Mouse (Mus musculus): ENCODE results near the gene Rusc2. TPM values are rescaled to one million over a fixed set of nuclear protein-coding genes. Genes with fewer than 3 reads are reported as not detected.

The Rusc2 gene
- polyA plus RNA-seq, 1 experiment from 2014 or later = 4.5 TPM

- Histone ChIP-seq H3K4me2 (ENCODE audit: low read depth, severe bottlenecking) (peak overlapping the region; percentile 89), H3K27ac (replicated peaks; ENCODE audit: low read depth, low read length) (no peak overlapping the region), H3K9ac (ENCODE audit: low read length) (no peak overlapping the region), H3K9me3 (ENCODE audit: control insufficient read depth, low read length) (no peaks in the 10 kb centered on the region), H3K4me1 (ENCODE audit: control insufficient read depth, insufficient read depth, low read length) (0 out of 2 replicates have a peak, but pooled peaks cover 2% of the 10 kb centered on the region), H3K27me3 (ENCODE audit: control insufficient read depth, insufficient read depth, low read length) (peaks cover 8% of the 10 kb centered on the region; the same call in 1 of the 2 replicates), H3K36me3 (ENCODE audit: control insufficient read depth, insufficient read depth, low read length) (no peaks in the 10 kb centered on the region), H3K4me3 (ENCODE audit: low read depth, low read length) (no peak overlapping the region; the same call in 1 of the 2 replicates)
- 42% methylated on average over 10 of the region's 10 CpGs for WGBS
- ATAC-seq (ENCODE audit: insufficient number of reproducible peaks, low FRiP score, low TSS enrichment, low read depth) (no peak), DNase-seq (ENCODE audit: low spot score) (no peak)
Measured at GRCm38 (mm10) chr4:43380951-43381350, 828 bp upstream of the Rusc2 start.

DNA sequence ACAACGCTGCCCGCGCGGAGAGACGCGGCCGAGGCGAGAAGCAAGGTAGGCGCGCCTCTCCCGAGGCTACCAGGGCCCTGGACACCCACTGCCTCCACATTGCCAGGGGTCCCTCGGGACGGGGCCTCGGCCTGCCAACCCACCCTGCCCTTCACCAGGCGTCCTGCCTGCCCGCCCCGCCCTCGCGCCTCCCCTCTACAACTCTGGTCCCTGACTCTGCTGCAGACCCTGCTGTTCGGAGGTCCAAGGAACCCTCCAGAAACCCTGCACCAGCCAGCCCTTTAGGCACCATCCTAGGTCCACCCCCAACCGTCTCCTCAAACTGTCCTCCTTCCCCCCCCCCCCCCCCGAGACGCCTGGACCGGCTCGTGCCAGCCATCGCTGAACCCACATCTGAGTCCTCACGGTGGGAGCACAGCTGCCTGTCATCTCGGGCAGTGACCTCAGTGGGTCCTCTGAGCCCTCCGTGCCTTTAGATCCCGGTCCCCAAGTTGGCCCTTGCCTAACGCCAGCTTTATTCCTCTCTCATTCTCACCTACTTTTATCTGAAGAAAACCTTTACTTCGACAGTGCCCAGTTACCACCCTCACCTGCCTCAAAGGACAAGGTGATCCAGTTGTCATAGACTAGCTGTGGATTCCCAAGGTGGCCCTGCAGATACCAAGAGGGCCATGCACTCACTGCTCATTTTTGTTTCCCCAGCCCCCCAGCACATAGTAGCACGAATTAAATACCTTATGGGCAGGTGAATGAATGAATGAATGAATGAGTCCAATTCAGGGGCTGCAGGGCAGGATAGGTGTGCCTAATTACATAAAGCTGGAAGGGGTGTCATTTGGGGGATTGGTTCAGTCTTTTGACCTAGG is 609 bp downstream of the Rusc2 start:
- Histone ChIP-seq H3K27me3 (ENCODE audit: control insufficient read depth, insufficient read depth, low read length) (peaks cover 8% of the 10 kb centered on the region; the same call in 1 of the 2 replicates), H3K4me3 (ENCODE audit: low read depth, low read length) (peak overlapping the region; percentile 44), H3K9me3 (ENCODE audit: control insufficient read depth, low read length) (no peaks in the 10 kb centered on the region), H3K27ac (replicated peaks; ENCODE audit: low read depth, low read length) (no peak overlapping the region), H3K36me3 (ENCODE audit: control insufficient read depth, insufficient read depth, low read length) (no peaks in the 10 kb centered on the region), H3K4me1 (ENCODE audit: control insufficient read depth, insufficient read depth, low read length) (0 out of 2 replicates have a peak, but pooled peaks cover 2% of the 10 kb centered on the region), H3K9ac (ENCODE audit: low read length) (peak overlapping the region; percentile 61), H3K4me2 (ENCODE audit: low read depth, severe bottlenecking) (peak overlapping the region; percentile 89)
- ATAC-seq (ENCODE audit: insufficient number of reproducible peaks, low FRiP score, low TSS enrichment, low read depth) = peak; percentile 78
- no peak for DNase-seq (ENCODE audit: low spot score)
- WGBS = 8% methylated on average over 24 of the region's 33 CpGs

- H3K9ac ChIP-seq (ENCODE audit: low read length) = no peak overlapping the region
- ATAC-seq (ENCODE audit: insufficient number of reproducible peaks, low FRiP score, low TSS enrichment, low read depth) (no peak), DNase-seq (ENCODE audit: low spot score) (no peak)
- 0 out of 2 replicates have a peak, but pooled peaks cover 2% of the 10 kb centered on the region for H3K4me1 ChIP-seq (ENCODE audit: control insufficient read depth, insufficient read depth, low read length)
- peaks cover 8% of the 10 kb centered on the region; the same call in 1 of the 2 replicates for H3K27me3 ChIP-seq (ENCODE audit: control insufficient read depth, insufficient read depth, low read length)
- H3K9me3 ChIP-seq (ENCODE audit: control insufficient read depth, low read length) = no peaks in the 10 kb centered on the region
- no peak overlapping the region for H3K4me2 ChIP-seq (ENCODE audit: low read depth, severe bottlenecking)
- WGBS = 68% methylated on average over 11 of the region's 11 CpGs
- H3K27ac ChIP-seq (replicated peaks; ENCODE audit: low read depth, low read length) = no peak overlapping the region
- H3K36me3 ChIP-seq (ENCODE audit: control insufficient read depth, insufficient read depth, low read length) = no peaks in the 10 kb centered on the region
- no peak overlapping the region for H3K4me3 ChIP-seq (ENCODE audit: low read depth, low read length)
Measured at GRCm38 (mm10) chr4:43383246-43384082, 1.7 kb downstream of the Rusc2 start.

- H3K9me3 ChIP-seq (ENCODE audit: control insufficient read depth, low read length) = no peaks in the 10 kb centered on the region
- no peak overlapping the region for H3K9ac ChIP-seq (ENCODE audit: low read length)
- no peak overlapping the region for H3K27ac ChIP-seq (replicated peaks; ENCODE audit: low read depth, low read length)
- peaks cover 8% of the 10 kb centered on the region; the same call in 1 of the 2 replicates for H3K27me3 ChIP-seq (ENCODE audit: control insufficient read depth, insufficient read depth, low read length)
- ATAC-seq (ENCODE audit: insufficient number of reproducible peaks, low FRiP score, low TSS enrichment, low read depth) (no peak), DNase-seq (ENCODE audit: low spot score) (no peak)
- H3K36me3 ChIP-seq (ENCODE audit: control insufficient read depth, insufficient read depth, low read length) = no peaks in the 10 kb centered on the region
- H3K4me2 ChIP-seq (ENCODE audit: low read depth, severe bottlenecking) = no peak overlapping the region
- H3K4me1 ChIP-seq (ENCODE audit: control insufficient read depth, insufficient read depth, low read length) = 0 out of 2 replicates have a peak, but pooled peaks cover 2% of the 10 kb centered on the region
- no peak overlapping the region for H3K4me3 ChIP-seq (ENCODE audit: low read depth, low read length)
- 82% methylated on average over 5 of the region's 5 CpGs for WGBS
Measured at GRCm38 (mm10) chr4:43384083-43384460, 2.3 kb downstream of the Rusc2 start.

DNA sequence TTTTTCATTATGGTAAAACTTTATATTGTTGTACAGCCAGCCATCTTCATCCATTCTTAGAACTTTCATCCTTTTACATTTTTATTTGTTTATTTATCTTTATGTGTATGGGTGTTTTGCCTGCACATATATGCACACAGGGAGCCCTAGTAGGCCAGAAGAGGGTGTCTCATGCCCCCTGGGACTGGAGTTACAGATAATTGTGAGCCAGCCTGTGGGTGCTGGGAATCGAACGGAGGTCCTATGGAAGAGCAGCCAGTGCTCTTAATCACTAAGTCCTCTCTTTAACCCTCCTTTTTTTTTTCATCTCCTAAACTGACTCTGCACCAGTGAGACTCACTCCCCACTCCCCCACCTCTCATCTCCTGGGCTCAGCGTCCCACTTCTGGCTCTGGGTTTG is 2.8 kb downstream of the Rusc2 start:
- Histone ChIP-seq H3K9ac (ENCODE audit: low read length) (no peak overlapping the region), H3K27me3 (ENCODE audit: control insufficient read depth, insufficient read depth, low read length) (peaks cover 8% of the 10 kb centered on the region; the same call in 1 of the 2 replicates), H3K27ac (replicated peaks; ENCODE audit: low read depth, low read length) (no peak overlapping the region), H3K4me3 (ENCODE audit: low read depth, low read length) (no peak overlapping the region), H3K4me2 (ENCODE audit: low read depth, severe bottlenecking) (no peak overlapping the region), H3K4me1 (ENCODE audit: control insufficient read depth, insufficient read depth, low read length) (0 out of 2 replicates have a peak, but pooled peaks cover 2% of the 10 kb centered on the region), H3K9me3 (ENCODE audit: control insufficient read depth, low read length) (no peaks in the 10 kb centered on the region), H3K36me3 (ENCODE audit: control insufficient read depth, insufficient read depth, low read length) (no peaks in the 10 kb centered on the region)
- 91% methylated on average over 3 of the region's 3 CpGs for WGBS
- ATAC-seq (ENCODE audit: insufficient number of reproducible peaks, low FRiP score, low TSS enrichment, low read depth) (no peak), DNase-seq (ENCODE audit: low spot score) (no peak)

DNA sequence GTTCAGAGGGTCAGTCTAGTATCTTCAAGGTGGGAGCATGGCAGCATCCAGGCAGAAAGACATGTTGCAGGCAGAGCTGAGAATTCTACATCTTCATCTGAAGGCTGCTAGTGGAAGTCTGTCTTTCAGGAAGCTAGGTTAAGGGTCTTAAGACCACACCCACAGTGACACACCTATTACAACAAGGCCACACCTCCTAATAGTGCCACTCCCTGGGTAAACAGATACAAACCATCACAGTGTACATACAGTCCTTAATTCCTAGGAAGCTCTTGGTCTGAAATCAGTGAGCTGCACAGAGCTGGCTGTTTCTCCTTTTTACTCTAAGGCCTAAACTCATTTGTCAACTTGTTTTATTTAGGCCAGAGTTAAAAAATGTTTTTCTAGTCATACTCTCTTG is 5.2 kb downstream of the Rusc2 start:
- Histone ChIP-seq H3K27ac (replicated peaks; ENCODE audit: low read depth, low read length) (no peak overlapping the region), H3K36me3 (ENCODE audit: control insufficient read depth, insufficient read depth, low read length) (no peaks in the 10 kb centered on the region), H3K4me1 (ENCODE audit: control insufficient read depth, insufficient read depth, low read length) (no peaks in the 10 kb centered on the region), H3K9ac (ENCODE audit: low read length) (no peak overlapping the region), H3K4me2 (ENCODE audit: low read depth, severe bottlenecking) (no peak overlapping the region), H3K4me3 (ENCODE audit: low read depth, low read length) (no peak overlapping the region), H3K27me3 (ENCODE audit: control insufficient read depth, insufficient read depth, low read length) (no peaks in the 10 kb centered on the region), H3K9me3 (ENCODE audit: control insufficient read depth, low read length) (no peaks in the 10 kb centered on the region)
- no peak for DNase-seq (ENCODE audit: low spot score)
- no peak for ATAC-seq (ENCODE audit: insufficient number of reproducible peaks, low FRiP score, low TSS enrichment, low read depth)

GRCm38 (mm10) chr4:43389390-43389789 is 7.6 kb downstream of the Rusc2 start:
- Histone ChIP-seq H3K4me3 (ENCODE audit: low read depth, low read length) (no peak overlapping the region), H3K27me3 (ENCODE audit: control insufficient read depth, insufficient read depth, low read length) (no peaks in the 10 kb centered on the region), H3K9me3 (ENCODE audit: control insufficient read depth, low read length) (no peaks in the 10 kb centered on the region), H3K9ac (ENCODE audit: low read length) (no peak overlapping the region), H3K36me3 (ENCODE audit: control insufficient read depth, insufficient read depth, low read length) (no peaks in the 10 kb centered on the region), H3K4me1 (ENCODE audit: control insufficient read depth, insufficient read depth, low read length) (0 out of 2 replicates have a peak, but pooled peaks cover under 1% of the 10 kb centered on the region), H3K27ac (replicated peaks; ENCODE audit: low read depth, low read length) (no peak overlapping the region), H3K4me2 (ENCODE audit: low read depth, severe bottlenecking) (no peak overlapping the region)
- ATAC-seq (ENCODE audit: insufficient number of reproducible peaks, low FRiP score, low TSS enrichment, low read depth) (no peak), DNase-seq (ENCODE audit: low spot score) (no peak)
- 84% methylated on average over 2 of the region's 2 CpGs for WGBS

- DNase-seq (ENCODE audit: low spot score) (no peak), ATAC-seq (ENCODE audit: insufficient number of reproducible peaks, low FRiP score, low TSS enrichment, low read depth) (no peak)
- Histone ChIP-seq H3K9me3 (ENCODE audit: control insufficient read depth, low read length) (no peaks in the 10 kb centered on the region), H3K9ac (ENCODE audit: low read length) (no peak overlapping the region), H3K27ac (replicated peaks; ENCODE audit: low read depth, low read length) (no peak overlapping the region), H3K4me3 (ENCODE audit: low read depth, low read length) (no peak overlapping the region), H3K4me1 (ENCODE audit: control insufficient read depth, insufficient read depth, low read length) (0 out of 2 replicates have a peak, but pooled peaks cover 2% of the 10 kb centered on the region), H3K36me3 (ENCODE audit: control insufficient read depth, insufficient read depth, low read length) (no peaks in the 10 kb centered on the region), H3K4me2 (ENCODE audit: low read depth, severe bottlenecking) (no peak overlapping the region), H3K27me3 (ENCODE audit: control insufficient read depth, insufficient read depth, low read length) (no peaks in the 10 kb centered on the region)
- 75% methylated on average over 9 of the region's 9 CpGs for WGBS
Measured at GRCm38 (mm10) chr4:43389845-43390440, 8.2 kb downstream of the Rusc2 start.

All from limb, embryonic 11.5 days (tissue).